Mouse (Mus musculus): ENCODE measurements around the gene Hist1h2af.

DNA sequence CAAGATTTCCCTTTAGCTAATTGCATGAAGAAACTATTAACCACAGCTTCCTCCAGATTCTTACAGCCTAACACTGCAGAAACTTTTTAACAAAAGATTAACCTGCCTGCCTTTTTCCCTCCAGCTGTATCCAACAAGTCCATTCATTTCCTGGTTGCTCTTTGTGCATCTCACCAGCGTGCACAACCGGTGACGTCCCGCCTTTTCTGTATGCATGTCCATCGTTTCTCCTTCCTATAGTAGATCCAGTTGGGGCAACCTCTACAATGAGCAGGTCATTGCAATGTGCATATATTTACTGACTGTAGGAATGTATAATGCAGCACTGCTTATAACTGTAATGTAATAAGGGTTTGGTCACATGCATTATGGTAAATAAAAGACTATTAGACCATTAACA lies 9.7 kb upstream of the Hist1h2af start:
- TF ChIP-seq ZNF384 (IDR thresholded peaks at IDR 0.05; ENCODE audit: low read depth, low read length) = no peak
- no peak for TF ChIP-seq CHD2 (IDR thresholded peaks at IDR 0.05; ENCODE audit: low read depth, low read length)
- no peak for TF ChIP-seq ZC3H11A (IDR thresholded peaks at IDR 0.05; ENCODE audit: borderline replicate concordance, low read depth, low read length)
